Mouse (Mus musculus) right cerebral cortex, postnatal 10 days (tissue): ENCODE data around the gene Pan3.
"Not testable (repeated sequence)": the region's sequence is repeated elsewhere in the genome, so short reads cannot be mapped to it uniquely, and the experiment has no call there.

Experiments
- DNase-seq, 2 experiments: peaks; one replicate each; pipeline ENCODE4 v3.0.0; 2021; ENCODE audit warnings: low spot score in 2 of 2

The Pan3 gene

GRCm38 (mm10) chr5:147557641-147558040 lies 127.7 kb downstream of the Pan3 start:
- not testable (repeated sequence) for DNase-seq

GRCm38 (mm10) chr5:147563511-147564139 lies 133.7 kb downstream of the Pan3 start:
- no peak for DNase-seq

GRCm38 (mm10) chr5:147564140-147564590 lies 134.2 kb downstream of the Pan3 start:
- DNase-seq: no peak

GRCm38 (mm10) chr5:147565444-147565843 lies 135.5 kb downstream of the Pan3 start:
- DNase-seq: peak; percentile 37 to 66

GRCm38 (mm10) chr5:147566335-147566734 lies 136.4 kb downstream of the Pan3 start:
- DNase-seq: no peak

- no peak for DNase-seq
Observed at GRCm38 (mm10) chr5:147572695-147573094, 142.7 kb downstream of the Pan3 start.

- no peak for DNase-seq
Observed at GRCm38 (mm10) chr5:147573555-147573954, 143.6 kb downstream of the Pan3 start.

GRCm38 (mm10) chr5:147574517-147574916 lies 144.6 kb downstream of the Pan3 start:
- DNase-seq: no peak

- no peak for DNase-seq
Observed at GRCm38 (mm10) chr5:147577003-147577402, 147.0 kb downstream of the Pan3 start.

- no peak for DNase-seq
Observed at GRCm38 (mm10) chr5:147579148-147579547, 149.2 kb downstream of the Pan3 start.

GRCm38 (mm10) chr5:147579691-147580090 lies 149.7 kb downstream of the Pan3 start:
- DNase-seq: no peak

GRCm38 (mm10) chr5:147580181-147580580 lies 150.2 kb downstream of the Pan3 start:
- DNase-seq: no peak

- DNase-seq: peak; percentile 74 to 87
Observed at GRCm38 (mm10) chr5:147583702-147584298, 153.8 kb downstream of the Pan3 start.

GRCm38 (mm10) chr5:147584648-147585047 lies 154.7 kb downstream of the Pan3 start:
- no peak for DNase-seq

- no peak for DNase-seq
Observed at GRCm38 (mm10) chr5:147585070-147585469, 155.1 kb downstream of the Pan3 start.

GRCm38 (mm10) chr5:147589814-147590213 lies 159.9 kb downstream of the Pan3 start:
- DNase-seq: peak in 1 of 2 experiments; percentile 26

GRCm38 (mm10) chr5:147597825-147598224 lies 167.9 kb downstream of the Pan3 start:
- peak in 1 of 2 experiments; percentile 30 for DNase-seq
